Mouse (Mus musculus): ENCODE results near the gene Cbx8. TPM values are rescaled to one million over a fixed set of nuclear protein-coding genes. Genes with fewer than 3 reads are reported as not detected.

The Cbx8 gene
- total RNA-seq, 2 experiments from 2014 or later: 1.5 to 1.9 TPM

GRCm38 (mm10) chr11:119081148-119081838 is 40.5 kb upstream of the Cbx8 start:
- no peak for DNase-seq
- intact Hi-C loops (cut with DNase I): no loop called here

- intact Hi-C loops (cut with DNase I): no loop called here
- no peak for DNase-seq
These were observed 39.8 kb upstream of the Cbx8 start for GRCm38 (mm10) chr11:119080461-119081147.

- no peak for DNase-seq
- intact Hi-C loops (cut with DNase I): no loop called here
These were observed 38.7 kb upstream of the Cbx8 start for GRCm38 (mm10) chr11:119079445-119079837.

GRCm38 (mm10) chr11:119078691-119079444 is 38.1 kb upstream of the Cbx8 start:
- intact Hi-C loops (cut with DNase I): no loop called here
- DNase-seq: peak in 1 of 2 experiments; percentile 34

GRCm38 (mm10) chr11:119077755-119078154 is 37.0 kb upstream of the Cbx8 start:
- intact Hi-C loops (cut with DNase I): no loop called here
- DNase-seq: no peak

- no peak for DNase-seq
- intact Hi-C loops (cut with DNase I): no loop called here
These were observed 35.0 kb upstream of the Cbx8 start for GRCm38 (mm10) chr11:119075805-119076204.

GRCm38 (mm10) chr11:119073876-119074433 is 33.2 kb upstream of the Cbx8 start:
- intact Hi-C loops (cut with DNase I): no loop called here
- DNase-seq: no peak

GRCm38 (mm10) chr11:119072986-119073385 is 32.2 kb upstream of the Cbx8 start:
- intact Hi-C loops (cut with DNase I): no loop called here
- DNase-seq: no peak

GRCm38 (mm10) chr11:119072239-119072638 is 31.5 kb upstream of the Cbx8 start:
- DNase-seq: no peak
- intact Hi-C loops (cut with DNase I): no loop called here

GRCm38 (mm10) chr11:119066841-119067240 is 26.1 kb upstream of the Cbx8 start:
- intact Hi-C loops (cut with DNase I): no loop called here

GRCm38 (mm10) chr11:119059256-119059655 is 18.5 kb upstream of the Cbx8 start:
- intact Hi-C loops (cut with DNase I): no loop called here
- DNase-seq: no peak

More at GRCm38 (mm10) chr11:119066841-119067240, 26.1 kb upstream of the Cbx8 start:
- no peak for DNase-seq

- no peak for DNase-seq
- intact Hi-C loops (cut with DNase I): no loop called here
These were observed 17.5 kb upstream of the Cbx8 start for GRCm38 (mm10) chr11:119058041-119058995.

GRCm38 (mm10) chr11:119057291-119057690 is 16.5 kb upstream of the Cbx8 start:
- intact Hi-C loops (cut with DNase I): no loop called here
- DNase-seq: no peak

GRCm38 (mm10) chr11:119056301-119057211 is 15.8 kb upstream of the Cbx8 start:
- intact Hi-C loops (cut with DNase I): no loop called here
- peak in 1 of 2 experiments; percentile 48 for DNase-seq

- intact Hi-C loops (cut with DNase I): no loop called here
- peak in 1 of 2 experiments; percentile 31 for DNase-seq
These were observed 14.9 kb upstream of the Cbx8 start for GRCm38 (mm10) chr11:119055571-119056131.

GRCm38 (mm10) chr11:119054351-119055345 is 13.9 kb upstream of the Cbx8 start:
- intact Hi-C loops (cut with DNase I): no loop called here

GRCm38 (mm10) chr11:119053738-119054350 is 13.1 kb upstream of the Cbx8 start:
- DNase-seq: no peak
- intact Hi-C loops (cut with DNase I): loop anchor here (2.0 kb wide), 1 partner anchor 29 kb away; no protein-coding TSS in a partner anchor

More at GRCm38 (mm10) chr11:119054351-119055345, 13.9 kb upstream of the Cbx8 start:
- no peak for DNase-seq

Measured in gastrocnemius, postnatal 36 days (tissue).